Mouse (Mus musculus) adrenal gland, postnatal 14 days (tissue): ENCODE data around the gene Icmt. TPM values are rescaled to one million over a fixed set of nuclear protein-coding genes. Genes with fewer than 3 reads are reported as not detected.
A peak's percentile ranks its signal among the peaks of the same experiment; 100 is the strongest.

Source experiments
- DNase-seq: peaks from one replicate; pipeline ENCODE4 v3.0.0; 2021; ENCODE audit warnings: mixed read lengths
- total RNA-seq: library from RNA; stranded (reverse); gene quantifications from 2 replicates; pipeline ENCODE4 v1.2.3, GENCODE M21; 2021

Icmt gene
- total RNA-seq, 1 experiment from 2014 or later, result 36.9 TPM

DNA sequence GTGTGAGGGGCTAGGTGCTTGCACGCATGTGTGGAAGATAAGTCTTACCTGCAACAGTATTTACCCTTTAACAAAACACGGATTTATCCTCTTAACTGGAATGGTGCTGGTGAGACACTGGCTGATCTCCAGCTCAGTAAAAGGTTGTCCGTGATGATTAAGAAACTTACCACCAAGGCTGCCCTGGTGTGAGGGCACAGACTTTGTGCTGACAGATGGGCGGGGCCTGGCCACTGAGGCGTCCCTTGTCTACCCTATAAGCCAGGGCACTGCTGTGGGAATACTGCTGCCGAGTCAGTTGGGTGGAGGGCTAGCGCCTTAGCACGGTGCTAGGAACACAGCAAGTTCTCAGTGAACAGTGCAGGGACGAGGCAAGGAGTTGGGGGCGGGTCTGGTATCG is 5.0 kb downstream of the Icmt start:
- peak; percentile 43 for DNase-seq

DNA sequence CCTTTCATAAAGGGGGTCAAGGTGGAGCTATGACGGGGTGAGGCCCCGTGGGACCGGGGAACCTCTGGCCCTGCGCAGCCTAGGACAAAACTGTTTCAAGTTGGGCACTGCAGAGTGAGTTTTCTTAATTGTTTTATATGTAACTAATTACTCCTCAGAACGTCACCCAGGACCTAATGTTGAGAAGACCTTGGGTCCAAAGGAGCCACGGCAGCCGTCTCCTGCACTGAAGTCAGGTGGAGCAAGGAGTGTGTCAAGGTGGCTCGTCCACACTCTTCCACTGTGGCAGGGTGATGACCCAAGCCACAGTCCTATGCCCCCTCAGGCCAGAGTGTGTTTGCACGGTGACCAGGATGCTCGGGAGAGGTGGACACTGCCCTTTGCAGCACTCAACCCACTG is 6.1 kb downstream of the Icmt start:
- DNase-seq, result no peak

DNA sequence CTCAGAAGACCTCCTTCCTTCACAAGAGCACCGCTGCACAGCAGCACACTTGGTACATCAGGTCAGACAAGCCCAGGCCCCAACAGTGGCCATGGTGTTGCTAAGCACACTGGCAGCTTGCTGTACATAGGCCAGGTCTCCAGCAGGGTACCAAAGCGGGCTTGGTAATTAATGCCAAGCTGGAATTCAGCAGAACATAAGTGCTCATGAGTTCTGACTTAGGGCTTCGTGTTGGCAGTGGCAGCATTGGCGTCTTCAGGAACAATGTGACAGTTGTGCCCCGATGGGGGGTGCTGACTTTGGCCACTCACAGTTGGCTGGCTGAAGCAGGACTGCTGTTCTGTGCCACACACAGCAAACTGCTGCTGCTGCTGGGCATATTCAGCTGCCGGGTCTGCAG is 7.7 kb downstream of the Icmt start:
- no peak for DNase-seq

DNA sequence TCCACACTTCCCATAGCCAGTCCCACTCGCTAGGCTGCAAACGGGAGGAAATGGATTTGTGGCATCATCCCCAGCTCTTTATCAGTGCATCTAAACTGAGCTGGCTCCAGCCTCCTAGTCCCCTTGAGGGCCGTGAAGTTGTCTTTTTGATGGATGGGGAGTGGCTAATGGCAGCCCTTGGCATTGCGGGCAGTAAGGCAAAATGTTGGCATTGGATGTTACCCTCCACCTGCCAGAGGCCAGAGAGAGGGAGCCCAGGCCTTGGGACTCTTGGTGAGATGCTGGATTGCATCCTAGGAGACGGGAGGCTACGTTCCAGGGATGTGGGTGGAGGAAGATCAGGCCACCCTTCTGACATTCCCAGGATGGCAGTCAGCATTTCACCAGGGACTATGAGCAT is 9.0 kb downstream of the Icmt start:
- no peak for DNase-seq

DNA sequence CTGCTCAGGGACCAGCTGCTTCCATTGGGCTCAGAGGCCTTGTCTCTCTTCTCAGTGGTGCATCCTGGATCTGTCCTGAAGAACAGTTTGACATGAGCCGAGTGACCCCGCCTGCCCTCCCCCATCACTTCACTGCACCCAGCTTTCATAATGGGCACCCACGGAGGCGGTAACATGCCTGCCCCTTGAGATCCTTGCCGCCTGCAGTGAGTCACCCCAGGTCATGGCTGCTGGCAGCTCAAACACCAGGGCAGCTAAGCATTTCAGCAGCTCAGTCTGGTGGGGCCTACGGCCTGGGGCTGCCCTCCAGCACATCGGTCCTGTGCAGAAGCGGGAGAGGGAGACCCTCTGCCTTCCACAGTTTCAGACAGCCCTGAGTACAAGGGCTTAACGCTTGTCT is 10.5 kb downstream of the Icmt start:
- DNase-seq, result peak; percentile 53

DNA sequence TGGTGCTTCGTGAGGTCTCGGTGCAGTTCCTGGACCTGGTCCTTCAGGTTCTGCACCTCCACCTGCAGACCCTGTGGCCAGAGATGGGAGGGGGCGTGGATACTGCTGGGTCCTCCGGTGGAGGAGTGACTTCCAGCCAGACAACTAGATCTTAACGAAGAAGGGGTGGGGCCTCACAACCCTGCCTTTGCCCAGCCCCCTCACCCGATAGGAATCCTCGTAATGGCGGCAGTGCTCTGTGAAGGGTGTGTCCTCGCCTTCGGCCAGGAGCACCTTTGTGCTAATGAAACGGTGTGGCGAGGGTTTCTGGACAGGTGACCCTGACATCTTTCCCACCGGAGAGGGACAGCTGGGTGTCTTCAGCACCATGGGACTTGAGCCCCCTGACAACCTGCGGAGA is 15.2 kb downstream of the Icmt start:
- no peak for DNase-seq

DNA sequence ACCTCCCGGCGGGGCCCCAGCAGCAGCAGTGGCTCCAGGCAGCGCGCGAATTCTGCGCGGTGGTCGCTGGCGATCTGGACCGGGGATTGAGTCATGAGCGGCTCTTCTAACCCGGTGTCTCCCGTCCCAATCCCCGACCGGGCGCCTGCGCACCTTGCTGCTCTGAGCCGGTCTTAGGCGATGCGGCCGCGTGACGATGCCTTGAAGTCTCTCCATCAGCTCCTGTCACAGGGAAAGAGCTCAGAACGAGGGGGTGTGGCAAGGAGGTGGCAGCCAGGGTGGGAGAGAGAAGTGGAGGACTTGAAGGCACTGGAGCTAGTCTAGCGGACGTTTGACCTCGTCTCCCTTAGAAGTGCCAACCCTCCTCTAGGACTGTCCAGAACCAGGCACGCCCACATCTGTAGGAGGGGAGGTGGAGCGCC is 16.2 kb downstream of the Icmt start:
- peak; percentile 47 for DNase-seq

DNA sequence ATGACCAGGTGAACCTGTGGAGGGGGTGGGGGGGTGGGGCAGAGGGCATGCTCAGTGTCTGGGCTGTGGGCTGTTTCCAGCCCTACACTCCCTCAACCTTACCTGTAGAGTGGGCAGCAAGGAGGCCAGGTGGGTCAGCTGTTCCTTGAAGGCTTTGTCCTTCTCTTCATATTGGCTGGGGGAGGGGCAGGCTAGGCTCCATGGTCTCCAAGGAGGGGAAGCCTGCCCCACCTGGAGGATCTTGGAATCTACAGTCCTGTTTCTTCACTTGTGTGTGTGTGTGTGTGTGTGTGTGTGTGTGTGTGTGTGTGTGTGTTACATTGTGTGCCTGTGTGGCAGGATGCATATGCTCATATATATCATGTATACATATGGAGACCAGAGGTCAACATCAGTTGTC is 16.9 kb downstream of the Icmt start:
- DNase-seq, result peak; percentile 65

DNA sequence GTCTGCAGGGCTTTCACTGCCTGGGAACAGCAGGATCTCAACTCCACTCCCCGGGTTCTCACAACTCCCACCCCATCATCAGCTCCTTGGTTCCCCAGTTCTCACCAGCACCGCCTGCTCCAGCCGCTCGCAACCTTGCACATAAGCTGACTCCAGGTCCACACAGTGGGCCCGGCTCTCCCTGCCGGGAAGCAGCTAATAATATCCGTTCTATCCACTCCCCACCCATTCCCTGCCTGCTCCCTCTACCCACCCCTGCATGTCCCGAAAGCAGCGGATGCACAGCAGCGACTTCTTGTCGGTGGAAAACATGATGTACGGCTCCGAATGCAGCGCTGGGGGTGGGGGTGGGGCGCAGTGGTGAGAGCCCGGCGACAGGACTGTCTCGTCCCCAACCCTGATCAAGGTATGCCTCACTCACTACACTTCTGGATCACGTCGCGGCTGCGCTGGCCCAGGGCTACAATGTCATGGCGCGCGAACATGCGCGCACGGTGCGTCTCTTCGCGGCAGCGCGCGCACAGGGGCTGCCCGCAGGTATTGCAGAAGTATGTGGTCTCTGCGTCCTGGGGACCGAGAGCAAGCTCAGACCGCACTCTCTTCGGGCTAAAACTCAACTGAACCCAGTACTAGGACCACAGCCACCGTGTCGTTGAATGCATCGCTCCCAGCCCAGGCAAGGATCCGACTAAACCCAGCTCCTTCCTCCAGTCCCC is 18.6 kb downstream of the Icmt start:
- DNase-seq, result no peak

DNA sequence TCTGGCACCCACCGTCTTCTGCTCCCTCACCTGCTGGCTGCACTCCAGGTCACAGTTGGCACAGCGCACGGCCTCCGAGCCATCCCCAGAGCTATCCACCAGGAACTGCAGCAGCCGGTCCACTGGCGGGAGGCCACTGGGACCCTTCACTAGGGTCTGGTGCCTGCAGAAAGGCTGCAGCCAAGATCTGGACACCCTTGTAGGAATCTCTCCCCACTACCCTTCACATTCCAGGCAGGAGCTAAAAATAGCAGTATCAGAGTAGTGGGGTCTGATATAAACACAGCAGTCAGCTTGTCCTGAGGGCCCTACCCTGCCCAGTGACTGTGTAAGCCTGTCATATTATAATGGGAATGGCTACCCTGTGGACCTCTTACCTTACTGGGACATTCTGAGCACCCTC is 20.6 kb downstream of the Icmt start:
- no peak for DNase-seq

DNA sequence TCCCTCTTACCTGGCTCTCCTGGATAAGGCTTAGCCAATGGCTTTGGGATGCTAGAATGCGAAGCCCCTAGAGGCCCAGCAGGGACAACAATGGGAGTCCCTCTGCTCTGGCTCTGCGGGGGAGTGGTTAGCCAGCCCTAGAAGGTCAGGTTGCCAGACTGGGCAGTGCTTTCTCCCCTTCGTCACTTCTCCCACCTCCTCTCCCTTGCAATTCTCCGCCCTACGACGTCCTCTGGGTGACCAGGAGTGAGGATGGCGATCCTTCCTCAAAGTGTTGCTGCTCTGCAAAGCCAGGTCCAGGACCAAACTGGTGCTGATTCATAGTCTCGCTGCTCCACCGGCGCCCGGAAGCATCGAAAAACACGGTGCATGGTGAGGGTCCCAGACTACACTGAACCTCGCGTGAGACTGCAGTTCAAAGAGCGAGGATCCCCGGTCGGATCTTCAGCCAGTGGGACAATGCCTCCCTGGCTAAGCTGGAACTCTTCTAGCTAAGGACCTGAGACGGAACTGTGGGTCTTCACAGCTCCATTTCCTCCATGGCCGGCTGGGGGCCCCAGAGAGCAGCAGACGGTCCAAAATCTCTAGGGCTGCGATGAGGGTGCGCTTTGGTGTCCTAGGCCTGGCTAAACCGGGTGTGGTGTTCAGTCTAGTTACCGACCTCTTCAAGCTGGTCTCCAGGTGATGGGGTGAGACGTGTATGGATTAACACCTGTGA is 21.6 kb downstream of the Icmt start, which contains the start of gene Rnf207:
Rnf207 (minus strand) TSS at position 477 of the 718 bp plus-strand sequence.
- DNase-seq, result peak; percentile 81

DNA sequence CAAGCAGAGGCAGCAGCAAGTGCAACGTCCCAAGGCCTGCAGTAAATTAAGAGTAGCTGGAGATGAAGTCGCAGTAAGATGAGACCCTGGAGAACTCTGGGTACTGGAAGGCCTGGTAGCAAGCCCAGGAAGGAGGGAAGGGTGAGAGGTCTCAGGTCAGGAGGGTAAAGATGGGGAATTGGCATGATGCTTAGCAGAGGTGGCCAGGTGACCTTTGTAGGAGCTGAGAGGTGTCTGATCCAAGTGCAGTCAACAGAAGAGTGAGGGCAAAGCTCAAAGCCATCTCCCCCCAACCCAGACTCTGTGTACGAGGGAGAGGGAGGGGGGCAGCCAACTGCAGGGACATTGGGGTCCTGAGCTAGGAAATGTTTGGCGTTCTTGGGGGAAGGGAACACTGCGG is 24.4 kb downstream of the Icmt start:
- no peak for DNase-seq

DNA sequence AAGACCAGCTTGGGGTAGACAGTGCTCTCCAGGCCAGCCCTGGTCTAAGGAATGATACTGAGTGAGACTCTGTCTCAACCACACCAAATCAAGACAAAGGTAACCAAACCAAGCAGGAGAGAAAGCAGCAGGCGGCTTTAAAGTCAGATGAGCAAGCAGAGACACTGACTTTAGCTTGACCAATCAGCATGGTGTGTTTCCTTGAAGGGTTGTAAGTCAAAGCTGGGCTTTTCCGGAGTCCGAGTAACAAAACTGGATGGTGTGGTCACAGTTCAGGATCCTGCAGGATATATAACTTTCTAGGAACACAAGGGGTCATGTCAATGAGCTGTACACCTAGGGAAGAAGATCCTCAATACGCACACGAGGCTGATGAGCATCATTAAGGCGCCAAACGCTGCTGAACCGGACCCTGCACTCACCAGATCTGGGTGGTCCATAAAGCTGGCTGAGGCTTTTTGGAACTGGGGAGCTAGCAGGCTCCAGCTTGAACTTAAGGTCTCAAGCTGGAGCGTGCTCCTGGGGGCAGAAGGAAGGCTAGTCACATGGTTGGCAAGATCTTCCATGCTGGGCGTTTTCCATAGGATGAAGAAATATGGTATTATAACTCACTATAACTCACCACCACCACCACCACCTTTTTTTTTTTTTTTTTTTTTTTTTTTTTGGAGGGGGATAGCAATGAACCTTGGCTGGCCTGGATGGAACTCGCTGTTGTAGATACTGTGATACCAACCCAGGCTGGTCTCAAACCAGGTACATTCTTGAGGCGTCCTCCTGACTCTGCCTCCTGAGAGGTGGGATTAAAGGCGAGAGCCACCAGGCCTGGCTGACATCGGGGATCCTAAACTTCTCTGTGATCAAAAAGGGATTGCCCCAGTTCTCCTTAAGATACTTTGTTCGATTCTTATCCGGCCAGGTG is 27.9 kb downstream of the Icmt start:
- DNase-seq, result peak; percentile 19

DNA sequence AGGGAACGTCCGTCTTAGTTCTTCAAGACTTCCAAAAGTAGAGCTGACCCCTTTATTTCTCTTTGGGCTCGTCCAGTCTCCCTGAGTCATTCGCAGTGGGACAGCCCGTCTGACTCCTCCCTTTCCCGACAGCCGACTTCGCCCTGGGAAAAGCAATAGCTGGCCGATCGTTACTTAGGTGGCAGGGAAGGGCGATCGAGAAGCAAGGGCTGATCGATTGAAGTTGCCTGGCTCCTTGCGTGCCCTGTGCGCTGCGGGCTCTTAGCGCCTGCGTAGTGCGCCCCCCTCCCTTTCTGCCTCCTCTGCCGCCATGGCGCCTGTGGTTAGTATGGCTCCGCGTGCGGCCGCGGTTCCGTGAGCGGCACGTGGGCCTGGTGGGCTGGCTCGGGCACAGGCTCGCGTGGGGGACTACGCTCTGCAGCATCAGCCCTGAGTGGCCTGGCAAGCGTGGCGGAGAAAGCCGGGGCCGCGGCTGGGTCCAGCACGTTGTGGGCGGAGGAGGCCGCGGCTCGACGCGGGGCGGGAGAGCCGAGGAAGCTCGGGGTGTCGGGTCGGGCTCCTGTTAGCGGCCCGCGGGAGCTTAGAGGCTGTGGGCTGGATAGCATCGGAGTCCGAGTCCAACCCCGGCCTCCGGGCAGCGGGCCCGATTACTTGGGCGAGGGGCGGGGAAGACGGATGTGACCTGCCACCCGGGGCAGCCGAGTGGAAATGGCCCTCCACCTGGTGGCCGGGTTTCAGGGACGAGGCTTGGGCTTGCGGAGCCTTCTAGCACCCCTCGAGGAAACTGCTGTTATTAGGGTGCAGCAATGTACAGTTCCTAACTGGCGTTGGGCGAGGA is 28.8 kb downstream of the Icmt start, which contains the start of gene Rpl22:
Rpl22 (plus strand) TSS at position 169 of the 838 bp plus-strand sequence.
- peak; percentile 95 for DNase-seq

DNA sequence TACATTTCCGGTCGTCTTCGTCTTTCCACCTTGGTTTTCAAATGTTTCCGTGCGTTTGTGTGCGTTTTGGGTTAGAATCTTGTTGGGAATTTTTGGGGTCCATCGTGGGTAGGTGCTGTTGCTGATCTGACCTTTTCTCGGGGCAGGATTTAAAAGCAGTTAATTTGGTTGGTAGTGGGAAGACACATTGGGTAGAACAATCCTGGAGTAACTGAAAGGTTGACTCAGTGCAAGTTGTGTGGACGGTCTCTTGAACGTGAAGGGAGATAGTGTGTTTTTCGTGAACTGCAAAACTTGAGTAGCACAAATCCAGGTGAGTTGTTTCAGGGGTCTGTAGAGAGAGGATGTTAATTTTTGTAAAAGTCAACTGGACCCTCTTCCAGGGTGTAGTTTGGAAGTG is 29.5 kb downstream of the Icmt start:
- no peak for DNase-seq

DNA sequence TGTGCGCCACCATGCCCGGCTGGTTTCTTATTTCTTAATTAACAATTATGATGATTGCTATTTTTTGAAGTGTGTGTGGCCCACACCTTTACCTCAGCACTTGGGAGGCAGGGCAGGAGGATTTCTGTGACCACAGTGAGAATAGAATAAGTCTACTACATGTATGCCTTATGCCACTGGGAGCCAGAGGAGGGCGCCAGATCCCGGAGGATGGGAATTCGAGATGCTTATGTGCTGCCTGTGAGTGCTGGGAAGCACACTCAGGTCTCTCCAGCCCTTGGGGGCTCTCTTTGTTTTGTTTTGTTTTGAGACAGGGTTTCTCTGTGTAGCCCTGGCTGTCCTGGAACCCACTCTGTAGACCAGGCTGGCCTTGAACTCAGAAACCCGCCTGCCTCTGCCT is 31.7 kb downstream of the Icmt start:
- peak; percentile 72 for DNase-seq

DNA sequence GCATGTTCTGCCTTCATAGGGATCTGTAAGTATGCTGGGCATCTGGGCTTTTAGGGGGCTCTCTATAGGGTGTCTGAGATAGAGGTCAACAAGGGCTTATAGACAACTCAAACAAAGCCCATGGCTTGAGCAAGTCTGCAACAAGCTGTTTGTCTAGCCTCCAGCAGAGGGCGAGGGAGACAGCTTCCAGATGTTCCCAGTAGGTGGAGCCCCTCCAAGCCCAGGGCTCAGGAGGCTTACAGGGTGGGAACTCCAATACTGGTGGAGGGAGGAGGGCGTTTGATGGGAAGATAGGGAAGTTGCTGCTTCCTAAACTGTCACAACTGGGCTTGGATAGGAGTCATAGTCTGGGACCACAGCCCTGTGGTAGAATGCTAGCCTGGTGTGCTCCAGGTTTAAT is 35.9 kb downstream of the Icmt start:
- peak; percentile 84 for DNase-seq

DNA sequence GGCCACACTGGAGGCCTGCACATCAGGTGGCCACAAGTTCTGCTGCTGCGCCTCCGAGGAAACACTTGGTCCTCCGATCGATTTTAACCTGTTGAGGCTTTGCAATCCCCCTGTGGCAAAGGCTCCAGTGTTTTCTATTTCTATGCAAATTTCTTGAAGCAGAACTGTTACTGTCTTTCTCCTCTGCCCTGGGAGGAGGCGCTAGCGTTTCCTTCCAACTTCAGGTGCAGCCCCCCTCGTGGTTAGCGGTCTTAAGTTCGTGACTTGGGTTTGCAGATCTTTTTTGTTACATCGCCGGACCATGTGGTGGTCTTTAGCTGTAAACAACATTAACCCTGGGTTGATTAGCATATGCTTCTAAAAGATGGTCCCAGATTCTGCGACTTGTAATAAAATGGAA is 36.6 kb downstream of the Icmt start:
- DNase-seq, result no peak

DNA sequence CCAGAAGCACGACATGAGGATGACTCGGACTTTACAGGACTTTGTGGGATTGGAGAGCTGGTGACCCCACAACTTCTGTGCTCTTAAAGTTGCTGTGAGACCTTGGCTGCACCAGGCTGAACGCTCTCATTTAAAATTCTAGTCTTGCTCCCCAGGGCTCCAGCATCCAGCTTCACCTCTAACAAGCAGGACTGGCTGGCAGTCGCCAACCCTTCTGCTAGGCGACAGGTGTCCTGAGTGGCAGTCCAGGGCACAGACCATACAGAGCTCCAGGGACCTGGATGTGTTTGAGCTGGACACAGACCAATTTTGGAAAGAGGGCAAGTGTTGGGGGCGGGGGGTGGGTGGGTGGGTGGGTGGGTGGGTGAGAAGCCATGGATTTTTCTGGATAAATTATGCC is 40.7 kb downstream of the Icmt start:
- no peak for DNase-seq

DNA sequence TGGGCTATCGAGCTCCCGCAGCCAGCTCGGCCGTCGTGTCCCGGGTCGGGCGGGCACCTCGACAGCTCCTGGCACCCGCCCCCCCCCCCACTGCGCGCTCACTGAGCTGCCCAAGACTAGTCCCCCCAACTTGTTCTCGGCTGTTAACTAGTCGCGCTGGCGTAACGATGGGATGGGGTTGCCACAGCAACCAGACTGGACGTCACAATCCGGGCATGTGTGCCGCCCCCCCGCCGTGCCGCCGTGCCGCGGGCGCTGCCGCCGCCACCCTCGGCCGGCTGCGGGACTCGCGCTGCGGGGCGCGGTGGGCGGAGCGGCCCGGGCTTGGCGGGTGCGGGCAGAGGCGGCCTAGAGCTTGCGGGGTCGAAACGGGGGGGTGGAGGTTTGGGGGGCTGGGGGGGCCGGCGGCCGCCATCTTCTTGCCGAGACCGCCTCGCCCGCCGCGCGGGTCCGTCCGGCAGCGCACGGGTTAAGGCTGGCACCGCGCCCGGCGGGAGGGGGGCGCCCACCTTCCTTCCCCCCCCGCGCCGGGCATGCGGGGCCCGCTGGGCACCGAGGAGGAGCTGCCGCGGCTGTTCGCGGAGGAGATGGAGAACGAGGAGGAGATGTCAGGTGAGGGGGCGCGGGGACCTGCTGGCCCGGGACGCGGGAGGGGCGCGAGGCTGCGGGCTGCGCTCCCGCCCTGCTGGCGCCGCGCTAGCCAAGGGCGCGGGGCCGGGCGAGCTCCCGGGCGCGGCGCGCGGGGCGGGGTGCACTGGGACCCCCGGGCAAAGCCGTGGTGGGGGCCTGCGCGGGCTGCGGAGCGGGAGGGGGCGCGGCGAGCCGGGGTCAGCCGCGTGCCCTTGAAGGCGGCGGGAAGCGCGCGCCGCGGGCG is 41.6 kb downstream of the Icmt start, which contains the start of gene Chd5:
Chd5 (plus strand) TSS at position 233 of the 874 bp plus-strand sequence.
- peak; percentile 39 for DNase-seq
